Mouse (Mus musculus): Measurements from ENCODE around the gene Srpk2. TPM values are rescaled to one million over a fixed set of nuclear protein-coding genes. Genes with fewer than 3 reads are reported as not detected.
"Not testable (repeated sequence)": the region's sequence is repeated elsewhere in the genome, so short reads cannot be mapped to it uniquely, and the experiment has no call there.

Gene Srpk2
- polyA plus RNA-seq (2012; ENCODE audit: insufficient read depth, insufficient read length, low replicate concordance, missing spikeins), result 166 TPM in 1 of 2 replicates, not detected in the other

DNA sequence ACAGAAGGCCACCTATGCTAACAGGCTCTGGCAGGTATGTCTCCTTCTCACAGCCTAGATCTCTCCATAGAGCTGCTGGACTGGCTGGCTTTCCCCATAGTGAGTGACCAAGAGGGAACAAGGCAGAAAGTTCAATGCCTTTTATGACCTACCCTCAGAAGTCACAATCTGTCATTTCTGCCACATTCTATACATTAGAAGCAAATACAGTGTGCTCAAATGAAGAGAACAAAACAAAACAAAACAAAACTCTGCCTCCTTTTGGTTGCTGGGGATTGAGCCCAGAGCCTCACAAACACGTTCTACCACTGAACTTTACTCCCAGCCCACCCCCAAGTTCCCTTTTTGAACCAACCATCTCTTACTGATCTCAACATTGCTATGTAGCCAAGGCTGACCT is at the start of gene Srpk2:
TSS of gene Srpk2 (minus strand) at position 101 of the 400 bp plus-strand sequence.
- WGBS, result 65% methylated on average over 1 of the region's 1 CpGs
- H3K4me3 ChIP-seq (ENCODE audit: insufficient read depth, low read depth, low read length), result no peak within 1 kb of the TSS
- H3K27ac ChIP-seq (ENCODE audit: insufficient read depth, low read depth, low read length), result no peak within 1 kb of the TSS
- no peaks in the 10 kb centered on the region for H3K4me1 ChIP-seq (ENCODE audit: control insufficient read depth, insufficient read depth, low read length)
- no peak for TF ChIP-seq POLR2A (IDR thresholded peaks at IDR 0.05; ENCODE audit: insufficient read depth, low read depth, low read length)
- TF ChIP-seq CTCF (IDR thresholded peaks at IDR 0.05; ENCODE audit: insufficient read depth, low read depth, low read length), result no peak

DNA sequence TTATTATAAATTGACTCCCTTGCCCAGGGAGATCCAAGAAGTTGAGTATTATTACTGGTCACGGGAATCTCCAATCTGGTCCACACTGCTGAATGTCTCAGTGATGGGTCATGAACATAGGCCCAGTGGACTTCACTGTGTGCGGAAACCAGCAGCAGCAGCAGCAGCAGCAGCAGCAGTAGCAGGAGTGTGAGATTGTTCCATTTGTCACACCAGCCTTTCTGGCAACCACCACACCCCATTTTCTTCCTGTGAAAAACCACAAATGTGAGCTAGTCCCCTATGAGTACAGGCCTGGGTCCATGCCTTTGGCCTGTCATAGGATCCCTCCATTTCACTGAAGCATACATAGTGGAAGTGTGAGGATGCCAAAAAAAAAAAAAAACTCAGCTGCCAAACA is 37.5 kb upstream of the Srpk2 start:
- no peaks in the 10 kb centered on the region for H3K4me1 ChIP-seq (ENCODE audit: control insufficient read depth, insufficient read depth, low read length)
- no peak for TF ChIP-seq POLR2A (IDR thresholded peaks at IDR 0.05; ENCODE audit: insufficient read depth, low read depth, low read length)
- no peak for TF ChIP-seq CTCF (IDR thresholded peaks at IDR 0.05; ENCODE audit: insufficient read depth, low read depth, low read length)
- H3K27ac ChIP-seq (ENCODE audit: insufficient read depth, low read depth, low read length), result no peak overlapping the region
- no peak overlapping the region for H3K4me3 ChIP-seq (ENCODE audit: insufficient read depth, low read depth, low read length)
- WGBS, result 98% methylated on average over 2 of the region's 2 CpGs

DNA sequence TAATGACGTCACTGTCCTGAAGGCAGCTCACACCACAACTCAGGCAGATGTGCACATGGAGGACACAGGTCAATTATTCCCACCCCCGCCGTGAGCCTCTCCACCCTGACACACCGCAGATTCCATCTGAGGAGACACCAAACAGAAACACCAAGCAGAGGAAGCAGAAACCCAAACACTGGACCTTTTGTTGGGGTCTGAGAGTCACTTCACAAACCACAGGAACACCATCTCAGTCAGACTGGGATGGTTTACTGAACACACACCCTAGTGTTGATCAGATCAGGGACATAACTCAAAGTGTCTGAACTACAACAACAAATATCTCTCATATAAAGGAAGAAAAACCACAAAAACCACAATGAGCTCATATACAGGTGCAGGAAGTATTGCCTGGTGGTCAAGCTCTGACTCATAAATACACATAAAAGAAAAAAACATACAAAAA is 34.5 kb upstream of the Srpk2 start:
- no peak for TF ChIP-seq POLR2A (IDR thresholded peaks at IDR 0.05; ENCODE audit: insufficient read depth, low read depth, low read length)
- TF ChIP-seq CTCF (IDR thresholded peaks at IDR 0.05; ENCODE audit: insufficient read depth, low read depth, low read length), result no peak
- 86% methylated on average over 4 of the region's 4 CpGs for WGBS

DNA sequence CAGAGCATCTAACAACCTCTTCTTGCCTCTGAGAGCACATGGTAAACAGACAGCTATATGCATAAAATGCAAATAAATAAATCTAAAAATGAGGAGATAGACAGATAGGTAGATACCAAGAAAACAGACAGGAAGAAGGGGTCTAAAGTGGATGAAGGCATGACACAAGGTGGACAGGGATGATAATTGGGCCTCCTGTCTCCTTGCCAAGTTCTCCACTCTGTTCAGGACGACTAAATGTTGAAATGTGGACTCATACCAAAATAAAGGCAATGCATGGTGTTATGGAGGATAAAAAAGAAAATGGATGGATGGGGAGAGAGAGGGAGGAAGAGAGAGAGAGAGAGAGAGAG is 33.7 kb upstream of the Srpk2 start:
- WGBS, result 77% methylated on average over 1 of the region's 1 CpGs
- H3K4me3 ChIP-seq (ENCODE audit: insufficient read depth, low read depth, low read length), result no peak overlapping the region
- H3K27ac ChIP-seq (ENCODE audit: insufficient read depth, low read depth, low read length), result no peak overlapping the region
- no peak for TF ChIP-seq POLR2A (IDR thresholded peaks at IDR 0.05; ENCODE audit: insufficient read depth, low read depth, low read length)
- no peak for TF ChIP-seq CTCF (IDR thresholded peaks at IDR 0.05; ENCODE audit: insufficient read depth, low read depth, low read length)
- no peaks in the 10 kb centered on the region for H3K4me1 ChIP-seq (ENCODE audit: control insufficient read depth, insufficient read depth, low read length)

More for the DNA sequence above, 34.5 kb upstream of the Srpk2 start:
- Histone ChIP-seq H3K4me1 (ENCODE audit: control insufficient read depth, insufficient read depth, low read length) (no peaks in the 10 kb centered on the region), H3K4me3 (ENCODE audit: insufficient read depth, low read depth, low read length) (no peak overlapping the region), H3K27ac (ENCODE audit: insufficient read depth, low read depth, low read length) (no peak overlapping the region)

DNA sequence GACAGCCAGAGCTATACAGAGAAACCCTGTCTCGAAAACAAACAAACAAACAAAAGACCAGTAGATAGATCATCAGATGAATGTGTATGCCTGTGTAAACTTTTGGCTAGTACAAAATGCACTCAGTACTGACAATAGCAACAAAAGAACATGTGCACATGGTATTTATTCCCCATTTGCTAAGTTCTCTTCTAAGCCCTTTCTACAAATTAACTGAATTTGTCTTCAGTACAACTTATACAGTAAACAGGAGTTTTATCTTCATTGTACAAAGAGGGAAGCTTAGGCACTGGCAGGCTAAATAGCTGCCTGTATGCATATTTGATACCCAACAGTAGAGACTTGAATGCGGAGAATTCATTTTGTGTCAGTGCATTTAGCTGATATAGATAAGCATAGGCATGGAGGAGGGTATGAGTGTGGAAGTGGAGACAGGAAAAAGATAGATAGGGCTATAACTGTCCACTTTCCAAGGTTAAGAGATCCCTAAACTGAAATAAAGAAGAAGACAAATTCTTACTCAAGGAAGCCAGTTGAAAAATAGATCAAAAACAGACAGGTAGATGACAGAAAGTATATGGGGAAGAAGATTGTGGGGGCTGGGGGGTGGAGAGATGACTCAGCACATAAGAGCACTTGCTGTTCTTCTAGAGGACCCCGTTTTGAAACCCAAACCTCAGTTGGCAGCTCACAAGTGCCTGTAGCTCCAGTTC is 33.2 kb upstream of the Srpk2 start:
- no peak overlapping the region for H3K27ac ChIP-seq (ENCODE audit: insufficient read depth, low read depth, low read length)
- 64% methylated on average over 3 of the region's 3 CpGs for WGBS
- H3K4me3 ChIP-seq (ENCODE audit: insufficient read depth, low read depth, low read length), result no peak overlapping the region
- TF ChIP-seq POLR2A (IDR thresholded peaks at IDR 0.05; ENCODE audit: insufficient read depth, low read depth, low read length), result no peak
- no peak for TF ChIP-seq CTCF (IDR thresholded peaks at IDR 0.05; ENCODE audit: insufficient read depth, low read depth, low read length)
- H3K4me1 ChIP-seq (ENCODE audit: control insufficient read depth, insufficient read depth, low read length), result peaks cover 1% of the 10 kb centered on the region; the same call in 1 of the 2 replicates

DNA sequence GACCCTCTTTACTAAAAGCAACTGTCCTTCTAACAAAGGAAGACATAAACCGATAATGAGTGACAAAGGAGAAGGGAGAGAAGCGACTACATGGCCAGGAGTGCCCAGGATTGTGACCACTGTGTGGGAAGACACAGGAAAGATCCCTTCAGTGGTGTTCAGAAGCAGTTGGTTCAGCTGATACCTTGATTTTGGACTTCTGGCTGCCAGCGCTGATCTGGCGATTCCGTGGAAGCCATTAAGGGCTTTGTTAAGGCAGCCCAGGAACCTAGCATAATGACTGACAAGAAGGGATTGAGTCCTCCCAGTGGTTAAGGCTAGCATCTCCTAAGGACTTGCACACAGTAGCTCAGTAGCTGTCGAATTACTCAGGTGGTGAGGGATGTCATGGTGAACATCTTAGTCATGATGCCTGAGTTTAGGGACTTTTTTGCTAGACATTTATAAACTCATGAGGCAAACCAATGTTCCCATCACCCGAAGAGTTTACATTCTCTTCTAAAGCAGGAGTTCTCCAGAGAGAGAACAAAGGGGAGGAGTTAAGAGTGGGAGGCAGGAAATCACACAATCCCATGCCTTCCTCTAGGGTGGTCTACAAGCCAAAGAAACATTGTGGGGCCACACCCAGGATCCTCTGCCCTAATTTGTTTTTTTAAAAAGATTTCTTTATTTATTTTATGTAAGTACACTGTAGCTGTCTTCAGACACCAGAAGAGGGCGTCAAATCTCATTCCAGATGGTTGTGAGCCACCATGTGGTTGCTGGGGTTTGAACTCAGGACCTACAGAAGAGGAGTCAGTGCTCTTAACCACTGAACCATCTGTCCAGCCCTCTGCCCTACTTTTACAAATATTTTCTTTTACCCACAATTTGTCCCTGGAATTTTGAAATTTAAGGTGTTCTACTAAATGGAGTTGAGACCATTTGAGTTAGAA is 29.3 kb upstream of the Srpk2 start:
- no peak overlapping the region for H3K27ac ChIP-seq (ENCODE audit: insufficient read depth, low read depth, low read length)
- TF ChIP-seq POLR2A (IDR thresholded peaks at IDR 0.05; ENCODE audit: insufficient read depth, low read depth, low read length), result no peak
- no peak for TF ChIP-seq CTCF (IDR thresholded peaks at IDR 0.05; ENCODE audit: insufficient read depth, low read depth, low read length)
- H3K4me3 ChIP-seq (ENCODE audit: insufficient read depth, low read depth, low read length), result no peak overlapping the region
- WGBS, result 87% methylated on average over 8 of the region's 8 CpGs
- H3K4me1 ChIP-seq (ENCODE audit: control insufficient read depth, insufficient read depth, low read length), result peaks cover 4% of the 10 kb centered on the region; the same call in 1 of the 2 replicates

DNA sequence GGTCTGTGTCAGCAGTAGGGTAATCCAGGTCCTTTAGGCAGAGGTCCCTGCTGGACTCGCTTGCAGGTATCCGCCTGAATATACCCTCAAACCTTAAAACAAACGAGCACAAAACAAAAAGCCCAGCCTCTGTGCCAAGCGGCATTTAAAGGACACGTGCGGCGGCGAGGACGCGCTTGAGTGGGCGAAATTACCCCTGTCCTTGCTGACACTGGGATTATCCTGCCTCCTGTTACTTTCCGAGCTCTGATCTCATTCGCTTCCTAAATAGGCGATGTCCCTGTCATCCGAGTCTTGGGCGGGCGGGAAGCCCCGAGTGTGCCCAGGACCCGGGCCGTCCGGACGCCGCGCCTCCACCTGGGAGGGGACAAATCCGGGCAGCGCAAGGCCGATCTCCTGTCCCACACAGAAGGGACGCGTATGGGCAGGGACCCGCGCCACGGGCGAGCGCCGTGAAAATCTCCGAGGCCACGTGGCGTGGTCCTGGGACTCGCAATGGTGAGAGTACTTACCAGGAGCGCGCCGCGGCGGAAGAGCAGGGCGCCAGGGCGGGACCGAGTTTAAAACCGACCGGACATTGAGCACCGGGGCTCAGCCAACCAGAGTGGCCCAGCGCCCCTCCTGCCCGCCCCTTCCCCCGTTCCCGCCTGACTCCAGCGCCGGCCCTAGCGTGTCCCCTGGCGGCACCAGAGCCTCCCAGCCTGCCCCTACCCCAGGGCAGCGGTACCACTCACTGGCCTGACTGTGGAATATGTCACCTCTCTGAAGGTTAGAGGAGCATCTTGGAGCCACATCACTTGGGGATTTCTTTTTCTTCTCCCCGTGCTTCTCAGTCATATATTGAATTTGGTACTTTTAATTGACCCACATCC is 27.9 kb upstream of the Srpk2 start:
- no peak overlapping the region for H3K27ac ChIP-seq (ENCODE audit: insufficient read depth, low read depth, low read length)
- H3K4me1 ChIP-seq (ENCODE audit: control insufficient read depth, insufficient read depth, low read length), result peaks cover 4% of the 10 kb centered on the region; the same call in 1 of the 2 replicates
- WGBS, result 2% methylated on average over 60 of the region's 60 CpGs
- peak overlapping the region; percentile 54 for H3K4me3 ChIP-seq (ENCODE audit: insufficient read depth, low read depth, low read length)
- TF ChIP-seq CTCF (IDR thresholded peaks at IDR 0.05; ENCODE audit: insufficient read depth, low read depth, low read length), result no peak
- no peak for TF ChIP-seq POLR2A (IDR thresholded peaks at IDR 0.05; ENCODE audit: insufficient read depth, low read depth, low read length)

DNA sequence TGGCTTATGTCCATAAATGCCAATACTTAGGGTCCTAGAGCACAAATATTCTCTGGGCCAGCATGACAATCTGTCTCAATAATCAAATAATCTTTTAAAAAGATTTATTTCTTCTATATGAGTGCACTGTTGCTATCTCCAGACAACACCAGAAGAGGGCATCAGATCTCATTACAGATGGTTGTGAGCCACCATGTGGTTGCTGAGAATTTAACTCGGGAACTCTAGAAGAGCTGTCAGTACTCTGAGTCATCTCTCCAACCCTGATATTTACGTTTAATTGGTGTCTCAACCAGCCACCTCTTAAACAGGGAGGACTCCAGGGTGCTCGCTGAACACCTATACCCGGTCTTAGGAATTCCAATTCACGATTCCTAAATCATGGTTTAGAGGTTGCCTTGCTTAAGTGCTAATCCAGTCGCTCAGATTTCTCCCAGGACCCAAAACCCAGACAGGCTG is 27.3 kb upstream of the Srpk2 start:
- WGBS, result 25% methylated on average over 6 of the region's 6 CpGs
- not testable (repeated sequence) for H3K4me1 ChIP-seq (ENCODE audit: control insufficient read depth, insufficient read depth, low read length); H3K27ac ChIP-seq (ENCODE audit: insufficient read depth, low read depth, low read length)
- H3K4me3 ChIP-seq (ENCODE audit: insufficient read depth, low read depth, low read length), result peak overlapping the region; percentile 54

Measured in olfactory bulb, adult 2 months (tissue).